Mouse (Mus musculus) ES-Bruce4 (cell line): ENCODE measurements around the gene Atxn1.

Experiments
- CTCF ChIP-seq: IDR thresholded peaks from one replicate; pipeline ENCODE4 v1.8.1; 2011; ENCODE audit warnings: low read depth, low read length
- EP300 ChIP-seq: IDR thresholded peaks from 2 replicates; pipeline ENCODE4 v1.6.1; 2011; ENCODE audit warnings: low read depth, low read length; ENCODE audit not compliant: insufficient read depth

GRCm38 (mm10) chr13:46006211-46007102 lies 41.6 kb upstream of the Atxn1 start:
- no peak for TF ChIP-seq CTCF
- no peak for TF ChIP-seq EP300
